Mouse (Mus musculus): ENCODE results near the gene Plxna4.
"Not testable (repeated sequence)": the region's sequence is repeated elsewhere in the genome, so short reads cannot be mapped to it uniquely, and the experiment has no call there.

Plxna4 gene

GRCm38 (mm10) chr6:32540155-32540554 lies 47.8 kb downstream of the Plxna4 start:
- DNase-seq (ENCODE audit: low spot score in 2 of 2): no peak

- DNase-seq (ENCODE audit: low spot score in 2 of 2): no peak
Measured at GRCm38 (mm10) chr6:32533962-32534740, 53.8 kb downstream of the Plxna4 start.

GRCm38 (mm10) chr6:32528081-32528570 lies 59.9 kb downstream of the Plxna4 start:
- DNase-seq (ENCODE audit: low spot score in 2 of 2): no peak

- no peak for DNase-seq (ENCODE audit: low spot score in 2 of 2)
Measured at GRCm38 (mm10) chr6:32527518-32527917, 60.5 kb downstream of the Plxna4 start.

- no peak for DNase-seq (ENCODE audit: low spot score in 2 of 2)
Measured at GRCm38 (mm10) chr6:32526762-32527161, 61.2 kb downstream of the Plxna4 start.

GRCm38 (mm10) chr6:32520097-32520496 lies 67.9 kb downstream of the Plxna4 start:
- no peak for DNase-seq (ENCODE audit: low spot score in 2 of 2)

GRCm38 (mm10) chr6:32518617-32519016 lies 69.4 kb downstream of the Plxna4 start:
- no peak for DNase-seq (ENCODE audit: low spot score in 2 of 2)

GRCm38 (mm10) chr6:32514096-32514495 lies 73.9 kb downstream of the Plxna4 start:
- DNase-seq (ENCODE audit: low spot score in 2 of 2): no peak

- no peak for DNase-seq (ENCODE audit: low spot score in 2 of 2)
Measured at GRCm38 (mm10) chr6:32512010-32512409, 76.0 kb downstream of the Plxna4 start.

GRCm38 (mm10) chr6:32510924-32511323 lies 77.1 kb downstream of the Plxna4 start:
- no peak for DNase-seq (ENCODE audit: low spot score in 2 of 2)

- no peak for DNase-seq (ENCODE audit: low spot score in 2 of 2)
Measured at GRCm38 (mm10) chr6:32510491-32510890, 77.5 kb downstream of the Plxna4 start.

GRCm38 (mm10) chr6:32509046-32509445 lies 78.9 kb downstream of the Plxna4 start:
- DNase-seq (ENCODE audit: low spot score in 2 of 2): no peak

GRCm38 (mm10) chr6:32504963-32505362 lies 83.0 kb downstream of the Plxna4 start:
- no peak for DNase-seq (ENCODE audit: low spot score in 2 of 2)

GRCm38 (mm10) chr6:32501186-32501585 lies 86.8 kb downstream of the Plxna4 start:
- DNase-seq (ENCODE audit: low spot score in 2 of 2): not testable (repeated sequence)

GRCm38 (mm10) chr6:32498106-32498505 lies 89.9 kb downstream of the Plxna4 start:
- DNase-seq (ENCODE audit: low spot score in 2 of 2): no peak

- DNase-seq (ENCODE audit: low spot score in 2 of 2): no peak
Measured at GRCm38 (mm10) chr6:32496109-32496508, 91.9 kb downstream of the Plxna4 start.

- DNase-seq (ENCODE audit: low spot score in 2 of 2): no peak
Measured at GRCm38 (mm10) chr6:32495532-32495931, 92.5 kb downstream of the Plxna4 start.

- DNase-seq (ENCODE audit: low spot score in 2 of 2): no peak
Measured at GRCm38 (mm10) chr6:32493557-32493956, 94.4 kb downstream of the Plxna4 start.

- no peak for DNase-seq (ENCODE audit: low spot score in 2 of 2)
Measured at GRCm38 (mm10) chr6:32487121-32487520, 100.9 kb downstream of the Plxna4 start.

- no peak for DNase-seq (ENCODE audit: low spot score in 2 of 2)
Measured at GRCm38 (mm10) chr6:32482469-32482868, 105.5 kb downstream of the Plxna4 start.

- DNase-seq (ENCODE audit: low spot score in 2 of 2): no peak
Measured at GRCm38 (mm10) chr6:32480741-32481140, 107.3 kb downstream of the Plxna4 start.

GRCm38 (mm10) chr6:32479765-32480164 lies 108.2 kb downstream of the Plxna4 start:
- DNase-seq (ENCODE audit: low spot score in 2 of 2): no peak

GRCm38 (mm10) chr6:32479193-32479758 lies 108.7 kb downstream of the Plxna4 start:
- DNase-seq (ENCODE audit: low spot score in 2 of 2): no peak

All from natural killer cell, adult 2 months (primary cell).